Mouse (Mus musculus) ES-Bruce4 (cell line): ENCODE data around the gene Slc16a4. TPM values are rescaled to one million over a fixed set of nuclear protein-coding genes. Genes with fewer than 3 reads are reported as not detected.
A peak's percentile ranks its signal among the peaks of the same experiment; 100 is the strongest.

Source experiments
- H3K27ac ChIP-seq: 2 replicates; pipeline ENCODE4 v1.5.1; 2012; ENCODE audit warnings: low read length, inconsistent platforms; ENCODE audit not compliant: insufficient read depth
- H3K27me3 ChIP-seq: 2 replicates; pipeline ENCODE4 v1.6.1; 2012; ENCODE audit warnings: mild to moderate bottlenecking, low read length, inconsistent platforms; ENCODE audit not compliant: control insufficient read depth, poor library complexity, insufficient read depth, severe bottlenecking
- H3K36me3 ChIP-seq: 2 replicates; pipeline ENCODE4 v1.6.1; 2012; ENCODE audit warnings: inconsistent platforms, mild to moderate bottlenecking, low read length, moderate library complexity; ENCODE audit not compliant: control insufficient read depth, poor library complexity, insufficient read depth, severe bottlenecking
- H3K4me1 ChIP-seq: one replicate; pipeline ENCODE4 v1.8.1; 2011; ENCODE audit warnings: low read length; ENCODE audit not compliant: control insufficient read depth, insufficient read depth
- H3K4me3 ChIP-seq: 2 replicates; pipeline ENCODE4 v1.5.1; 2011; ENCODE audit warnings: low read depth, mild to moderate bottlenecking, low read length
- H3K9ac ChIP-seq: 2 replicates; pipeline ENCODE4 v1.6.1; 2012; ENCODE audit warnings: low read depth, mild to moderate bottlenecking, inconsistent platforms; ENCODE audit not compliant: poor library complexity, severe bottlenecking
- H3K9me3 ChIP-seq: replicated peaks from 2 replicates; pipeline ENCODE4 v1.6.1; 2012; ENCODE audit warnings: mild to moderate bottlenecking, low read length, inconsistent platforms; ENCODE audit not compliant: control insufficient read depth, poor library complexity, insufficient read depth, severe bottlenecking
- CTCF ChIP-seq: IDR thresholded peaks from one replicate; pipeline ENCODE4 v1.8.1; 2011; ENCODE audit warnings: low read depth, low read length
- EP300 ChIP-seq: IDR thresholded peaks from 2 replicates; pipeline ENCODE4 v1.6.1; 2011; ENCODE audit warnings: low read depth, low read length; ENCODE audit not compliant: insufficient read depth
- POLR2A ChIP-seq: IDR thresholded peaks from one replicate; pipeline ENCODE4 v1.8.1; 2011; ENCODE audit warnings: low read length; ENCODE audit not compliant: insufficient read depth
- polyA plus RNA-seq: library from polyadenylated mRNA; stranded (reverse); fragments of >200 nt; gene quantifications from 2 replicates; pipeline ENCODE4 v1.2.4, GENCODE M21; 2011; ENCODE audit warnings: low read depth; ENCODE audit not compliant: missing spikeins, insufficient read depth, insufficient read length

The Slc16a4 gene
- polyA plus RNA-seq, 1 experiment = 0.88 TPM

- Histone ChIP-seq H3K36me3 (peaks cover 48% of the 10 kb centered on the region), H3K9ac (no peak overlapping the region), H3K27me3 (no peaks in the 10 kb centered on the region), H3K4me1 (no peaks in the 10 kb centered on the region), H3K4me3 (no peak overlapping the region), H3K9me3 (no peaks in the 10 kb centered on the region), H3K27ac (no peak overlapping the region)
- no peak for TF ChIP-seq POLR2A
- TF ChIP-seq CTCF = no peak
- no peak for TF ChIP-seq EP300
Measured at GRCm38 (mm10) chr3:107321141-107321540, 30.1 kb downstream of the Slc16a4 start.

GRCm38 (mm10) chr3:107321776-107322175 is 30.7 kb downstream of the Slc16a4 start:
- Histone ChIP-seq H3K4me3 (no peak overlapping the region), H3K9me3 (no peaks in the 10 kb centered on the region), H3K4me1 (no peaks in the 10 kb centered on the region), H3K27ac (no peak overlapping the region), H3K9ac (no peak overlapping the region), H3K36me3 (peaks cover 46% of the 10 kb centered on the region), H3K27me3 (no peaks in the 10 kb centered on the region)
- TF ChIP-seq EP300 = no peak
- no peak for TF ChIP-seq CTCF
- no peak for TF ChIP-seq POLR2A

GRCm38 (mm10) chr3:107326442-107326841 is 35.4 kb downstream of the Slc16a4 start:
- TF ChIP-seq EP300 = no peak
- no peak for TF ChIP-seq CTCF
- no peak for TF ChIP-seq POLR2A
- no peak overlapping the region for H3K4me3 ChIP-seq
- H3K27ac ChIP-seq = no peak overlapping the region
- H3K9me3 ChIP-seq = no peaks in the 10 kb centered on the region
- H3K36me3 ChIP-seq = peaks cover 54% of the 10 kb centered on the region
- no peaks in the 10 kb centered on the region for H3K4me1 ChIP-seq
- H3K9ac ChIP-seq = no peak overlapping the region
- H3K27me3 ChIP-seq = no peaks in the 10 kb centered on the region

DNA sequence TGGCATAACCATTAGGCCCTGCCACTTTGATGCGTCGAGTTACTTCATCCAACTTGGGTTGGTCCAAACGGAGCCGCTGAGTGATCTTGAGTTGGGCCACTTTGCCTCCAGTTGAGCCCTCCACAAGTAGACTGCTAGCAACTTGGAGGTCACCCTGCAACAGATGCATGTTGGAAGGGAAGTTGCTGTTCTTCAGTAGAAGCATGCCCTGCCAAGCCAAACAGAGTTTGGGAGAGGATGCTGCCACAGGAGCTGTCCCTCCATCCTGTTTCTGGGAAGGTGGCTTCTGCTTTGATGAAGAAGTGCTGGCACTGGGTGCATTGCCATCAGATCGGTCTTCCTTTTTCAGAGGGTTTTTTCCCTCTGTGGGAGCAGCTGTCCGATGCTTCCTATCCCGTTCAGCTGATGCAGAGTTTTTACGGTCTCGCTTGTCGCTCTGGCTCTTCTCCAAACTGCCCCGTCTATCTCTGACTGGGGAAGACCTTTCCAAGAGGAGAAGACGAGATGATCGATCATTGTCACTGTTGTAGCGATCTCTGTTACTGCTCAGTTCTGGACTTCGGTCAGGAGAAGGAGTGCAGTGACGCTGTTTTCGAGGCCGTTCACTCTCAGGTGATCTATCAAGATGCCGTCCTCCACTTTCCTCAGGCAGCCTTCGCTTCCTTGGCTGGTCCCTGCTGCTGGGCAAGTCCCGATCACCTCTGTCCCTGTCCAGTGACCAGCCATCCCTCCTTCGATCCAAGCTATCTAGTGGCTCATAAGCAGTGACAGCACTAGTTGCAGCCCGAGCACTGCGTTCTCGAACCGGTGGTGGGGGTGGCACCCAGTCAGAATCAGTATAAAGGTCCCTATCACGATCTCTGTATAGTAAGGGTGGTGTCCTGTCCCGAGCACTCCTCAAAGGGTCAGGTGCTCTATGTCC is 39.7 kb downstream of the Slc16a4 start:
- TF ChIP-seq POLR2A = no peak
- no peak for TF ChIP-seq CTCF
- no peak for TF ChIP-seq EP300
- H3K4me3 ChIP-seq = peak overlapping the region; percentile 97
- H3K36me3 ChIP-seq = peaks cover 34% of the 10 kb centered on the region

DNA sequence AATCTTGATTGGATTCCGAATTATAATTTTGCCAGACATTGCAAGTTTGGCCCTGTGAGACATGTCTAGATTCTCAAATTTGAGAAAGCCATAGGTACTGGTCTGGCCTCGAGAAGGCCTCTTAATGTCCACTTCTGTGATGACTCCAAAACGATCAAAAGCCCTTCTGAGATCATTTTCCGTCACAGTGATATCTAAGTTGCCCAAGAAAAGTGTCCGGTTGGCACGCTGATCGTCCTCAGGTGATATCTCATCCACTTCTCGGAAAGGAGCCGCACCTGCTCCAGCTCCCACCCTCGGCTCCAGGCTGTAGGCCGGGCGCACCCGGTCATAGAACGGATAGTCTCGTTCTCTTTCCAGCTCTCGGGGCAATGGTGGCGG is 40.7 kb downstream of the Slc16a4 start:
- no peak overlapping the region for H3K27ac ChIP-seq
- H3K9me3 ChIP-seq = no peaks in the 10 kb centered on the region
- no peaks in the 10 kb centered on the region for H3K27me3 ChIP-seq
- H3K4me1 ChIP-seq = no peaks in the 10 kb centered on the region
- H3K9ac ChIP-seq = peak overlapping the region; percentile 96
- TF ChIP-seq POLR2A = no peak
- TF ChIP-seq CTCF = no peak
- no peak for TF ChIP-seq EP300
- peaks cover 30% of the 10 kb centered on the region for H3K36me3 ChIP-seq
- peak overlapping the region; percentile 97 for H3K4me3 ChIP-seq

More for the DNA sequence above, 39.7 kb downstream of the Slc16a4 start:
- Histone ChIP-seq H3K4me1 (no peaks in the 10 kb centered on the region), H3K9ac (no peak overlapping the region), H3K27ac (no peak overlapping the region), H3K27me3 (no peaks in the 10 kb centered on the region), H3K9me3 (no peaks in the 10 kb centered on the region)
